Mouse (Mus musculus): ENCODE results near the gene Il10ra. TPM values are rescaled to one million over a fixed set of nuclear protein-coding genes. Genes with fewer than 3 reads are reported as not detected.

The Il10ra gene
- polyA plus RNA-seq, 1 experiment, result 1.0 TPM

GRCm38 (mm10) chr9:45300422-45301104, 31.6 kb upstream of the Il10ra start:
- H3K27me3 ChIP-seq (ENCODE audit: control insufficient read depth, insufficient read depth, low read length), result no peaks in the 10 kb centered on the region
- H3K4me1 ChIP-seq (ENCODE audit: control insufficient read depth, insufficient read depth, low read length), result peaks cover 12% of the 10 kb centered on the region
- no peaks in the 10 kb centered on the region for H3K36me3 ChIP-seq (ENCODE audit: control insufficient read depth, insufficient read depth, low read length)
- peak overlapping the region; percentile 19 for H3K4me3 ChIP-seq (ENCODE audit: control insufficient read depth, low read depth, low read length)
- peak overlapping the region; percentile 8; the same call in 1 of the 2 replicates for H3K27ac ChIP-seq (ENCODE audit: control insufficient read depth, insufficient read depth, low read depth, low read length)
- TF ChIP-seq CTCF (IDR thresholded peaks at IDR 0.05; ENCODE audit: control insufficient read depth, insufficient read depth, insufficient replicate concordance, low read depth, low read length), result peak; percentile 90
- peak; percentile 80; the same call in 1 of the 2 replicates for TF ChIP-seq POLR2A (IDR thresholded peaks at IDR 0.05; ENCODE audit: control insufficient read depth, low read depth, low read length)

- H3K4me1 ChIP-seq (ENCODE audit: control insufficient read depth, insufficient read depth, low read length), result peaks cover 10% of the 10 kb centered on the region
- H3K27me3 ChIP-seq (ENCODE audit: control insufficient read depth, insufficient read depth, low read length), result no peaks in the 10 kb centered on the region
- no peak overlapping the region for H3K4me3 ChIP-seq (ENCODE audit: control insufficient read depth, low read depth, low read length)
- peak; percentile 94 for TF ChIP-seq CTCF (IDR thresholded peaks at IDR 0.05; ENCODE audit: control insufficient read depth, insufficient read depth, insufficient replicate concordance, low read depth, low read length)
- TF ChIP-seq POLR2A (IDR thresholded peaks at IDR 0.05; ENCODE audit: control insufficient read depth, low read depth, low read length), result no peak
- no peaks in the 10 kb centered on the region for H3K36me3 ChIP-seq (ENCODE audit: control insufficient read depth, insufficient read depth, low read length)
- H3K27ac ChIP-seq (ENCODE audit: control insufficient read depth, insufficient read depth, low read depth, low read length), result no peak overlapping the region
Observed at GRCm38 (mm10) chr9:45299231-45300006, 30.5 kb upstream of the Il10ra start.

GRCm38 (mm10) chr9:45294210-45295011, 25.5 kb upstream of the Il10ra start:
- no peaks in the 10 kb centered on the region for H3K27me3 ChIP-seq (ENCODE audit: control insufficient read depth, insufficient read depth, low read length)
- TF ChIP-seq CTCF (IDR thresholded peaks at IDR 0.05; ENCODE audit: control insufficient read depth, insufficient read depth, insufficient replicate concordance, low read depth, low read length), result no peak
- TF ChIP-seq POLR2A (IDR thresholded peaks at IDR 0.05; ENCODE audit: control insufficient read depth, low read depth, low read length), result no peak
- peaks cover under 1% of the 10 kb centered on the region; the same call in 1 of the 2 replicates for H3K4me1 ChIP-seq (ENCODE audit: control insufficient read depth, insufficient read depth, low read length)
- H3K27ac ChIP-seq (ENCODE audit: control insufficient read depth, insufficient read depth, low read depth, low read length), result no peak overlapping the region
- no peak overlapping the region for H3K4me3 ChIP-seq (ENCODE audit: control insufficient read depth, low read depth, low read length)
- H3K36me3 ChIP-seq (ENCODE audit: control insufficient read depth, insufficient read depth, low read length), result no peaks in the 10 kb centered on the region

- Histone ChIP-seq H3K27me3 (ENCODE audit: control insufficient read depth, insufficient read depth, low read length) (no peaks in the 10 kb centered on the region), H3K4me1 (ENCODE audit: control insufficient read depth, insufficient read depth, low read length) (no peaks in the 10 kb centered on the region), H3K36me3 (ENCODE audit: control insufficient read depth, insufficient read depth, low read length) (no peaks in the 10 kb centered on the region), H3K4me3 (ENCODE audit: control insufficient read depth, low read depth, low read length) (no peak overlapping the region), H3K27ac (ENCODE audit: control insufficient read depth, insufficient read depth, low read depth, low read length) (no peak overlapping the region)
- TF ChIP-seq POLR2A (IDR thresholded peaks at IDR 0.05; ENCODE audit: control insufficient read depth, low read depth, low read length), result no peak
- TF ChIP-seq CTCF (IDR thresholded peaks at IDR 0.05; ENCODE audit: control insufficient read depth, insufficient read depth, insufficient replicate concordance, low read depth, low read length), result no peak
Observed at GRCm38 (mm10) chr9:45291481-45292168, 22.7 kb upstream of the Il10ra start.

GRCm38 (mm10) chr9:45282466-45282865, 13.5 kb upstream of the Il10ra start:
- Histone ChIP-seq H3K27ac (ENCODE audit: control insufficient read depth, insufficient read depth, low read depth, low read length) (no peak overlapping the region), H3K4me1 (ENCODE audit: control insufficient read depth, insufficient read depth, low read length) (no peaks in the 10 kb centered on the region), H3K4me3 (ENCODE audit: control insufficient read depth, low read depth, low read length) (no peak overlapping the region), H3K27me3 (ENCODE audit: control insufficient read depth, insufficient read depth, low read length) (no peaks in the 10 kb centered on the region), H3K36me3 (ENCODE audit: control insufficient read depth, insufficient read depth, low read length) (no peaks in the 10 kb centered on the region)
- no peak for TF ChIP-seq POLR2A (IDR thresholded peaks at IDR 0.05; ENCODE audit: control insufficient read depth, low read depth, low read length)
- no peak for TF ChIP-seq CTCF (IDR thresholded peaks at IDR 0.05; ENCODE audit: control insufficient read depth, insufficient read depth, insufficient replicate concordance, low read depth, low read length)

- H3K4me1 ChIP-seq (ENCODE audit: control insufficient read depth, insufficient read depth, low read length), result no peaks in the 10 kb centered on the region
- TF ChIP-seq POLR2A (IDR thresholded peaks at IDR 0.05; ENCODE audit: control insufficient read depth, low read depth, low read length) (no peak), CTCF (IDR thresholded peaks at IDR 0.05; ENCODE audit: control insufficient read depth, insufficient read depth, insufficient replicate concordance, low read depth, low read length) (no peak)
Observed at GRCm38 (mm10) chr9:45280891-45281290, 11.9 kb upstream of the Il10ra start.

More at GRCm38 (mm10) chr9:45280891-45281290, 11.9 kb upstream of the Il10ra start:
- H3K4me3 ChIP-seq (ENCODE audit: control insufficient read depth, low read depth, low read length), result no peak overlapping the region
- no peak overlapping the region for H3K27ac ChIP-seq (ENCODE audit: control insufficient read depth, insufficient read depth, low read depth, low read length)
- no peaks in the 10 kb centered on the region for H3K36me3 ChIP-seq (ENCODE audit: control insufficient read depth, insufficient read depth, low read length)
- no peaks in the 10 kb centered on the region for H3K27me3 ChIP-seq (ENCODE audit: control insufficient read depth, insufficient read depth, low read length)

Data from testis, adult 2 months (tissue).